Mouse (Mus musculus) spleen, embryonic (tissue): ENCODE measurements at regions not wholly inside any gene's neighbourhood (a gene's known extent, or its start where the extent isn't known, plus 50 kb on each side); places are given as distances from the start of the nearest gene placed in this dataset.
"Not testable (repeated sequence)": the region's sequence is repeated elsewhere in the genome, so short reads cannot be mapped to it uniquely, and the experiment has no call there.

ENCODE experiments used
- CTCF ChIA-PET: fragments of 350-600 bp; sonication (Branson Sonifier 250); formaldehyde crosslinking; loops from one replicate; lab custom pipeline; 2022; lab: Charles Lee

GRCm38 (mm10) chr10:69035536-69035935 is 115.7 kb upstream of the Rhobtb1 start:
- CTCF ChIA-PET, result interaction anchor here (0.6 kb wide), 1 partner anchor 177 kb away, joined by 3 read pairs; no protein-coding TSS in a partner anchor

- CTCF ChIA-PET, result interaction anchor here (0.6 kb wide), 1 partner anchor 176 kb away, joined by 3 read pairs; no protein-coding TSS in a partner anchor
Measured at GRCm38 (mm10) chr10:69036096-69036495, 115.1 kb upstream of the Rhobtb1 start.

- CTCF ChIA-PET, result no interaction called here
Measured at GRCm38 (mm10) chr10:69044171-69044651, 107.0 kb upstream of the Rhobtb1 start.

- CTCF ChIA-PET, result no interaction called here
Measured at GRCm38 (mm10) chr10:69045275-69045674, 106.0 kb upstream of the Rhobtb1 start.

- CTCF ChIA-PET, result no interaction called here
Measured at GRCm38 (mm10) chr10:69046008-69046555, 105.2 kb upstream of the Rhobtb1 start.

GRCm38 (mm10) chr10:69078008-69078407 is 73.2 kb upstream of the Rhobtb1 start:
- CTCF ChIA-PET, result no interaction called here

GRCm38 (mm10) chr10:69086184-69086583 is 65.0 kb upstream of the Rhobtb1 start:
- CTCF ChIA-PET, result no interaction called here

- CTCF ChIA-PET, result no interaction called here
Measured at GRCm38 (mm10) chr10:69091872-69092271, 59.4 kb upstream of the Rhobtb1 start.

- CTCF ChIA-PET, result no interaction called here
Measured at GRCm38 (mm10) chr10:69100021-69100420, 51.2 kb upstream of the Rhobtb1 start.

- CTCF ChIA-PET, result not testable (repeated sequence)
Measured at GRCm38 (mm10) chr10:69100742-69101141, 50.5 kb upstream of the Rhobtb1 start.
